Mouse (Mus musculus) kidney, postnatal 14 days (tissue): ENCODE data around the gene Camk2d.
A peak's percentile ranks its signal among the peaks of the same experiment; 100 is the strongest.

Source experiments
- DNase-seq: peaks from one replicate; pipeline ENCODE4 v3.0.0; 2022; ENCODE audit warnings: mixed read lengths

The Camk2d gene

DNA sequence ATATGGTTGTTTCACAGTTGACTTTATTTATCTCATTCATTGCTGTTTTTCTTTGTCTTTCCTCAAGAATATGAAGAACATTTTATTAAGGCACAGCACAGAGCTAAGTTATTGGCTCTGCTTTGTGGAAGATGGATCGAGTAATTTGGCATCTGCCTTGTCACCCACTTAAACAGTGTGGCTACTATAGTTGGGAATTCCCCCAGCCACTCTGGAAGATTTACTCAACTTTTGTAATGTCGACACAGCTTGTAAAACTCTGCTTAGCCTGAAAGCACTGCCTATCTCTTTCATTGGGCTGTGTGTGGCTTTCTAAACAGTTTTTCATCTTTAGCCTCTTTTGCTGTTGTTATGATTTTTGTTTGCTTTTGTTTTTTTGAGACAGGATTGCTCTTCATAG lies 56.3 kb downstream of the Camk2d start:
- DNase-seq: no peak

GRCm38 (mm10) chr3:126653118-126653517 lies 57.0 kb downstream of the Camk2d start:
- no peak for DNase-seq

GRCm38 (mm10) chr3:126656173-126656572 lies 60.1 kb downstream of the Camk2d start:
- DNase-seq: no peak

GRCm38 (mm10) chr3:126657895-126658294 lies 61.8 kb downstream of the Camk2d start:
- DNase-seq: no peak

DNA sequence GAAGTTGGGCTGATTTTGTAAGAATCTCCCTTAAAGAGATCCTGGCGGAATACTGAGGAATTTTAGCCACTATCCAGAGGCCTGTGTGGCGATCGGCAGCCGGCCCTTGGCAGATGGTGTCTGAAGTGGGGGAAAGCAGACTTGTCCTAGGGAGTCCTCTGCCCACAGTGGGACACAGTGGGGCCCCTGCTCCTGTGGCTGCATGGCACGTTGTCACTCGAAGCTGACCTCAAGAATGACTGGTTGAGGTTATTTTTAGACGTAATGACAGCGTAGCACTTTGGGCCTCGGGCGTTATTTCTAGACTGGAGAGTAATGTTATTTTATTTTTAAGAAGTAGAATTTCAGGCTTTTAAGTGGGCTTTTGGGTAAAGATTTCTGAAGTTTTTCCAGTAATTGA lies 62.7 kb downstream of the Camk2d start:
- no peak for DNase-seq

GRCm38 (mm10) chr3:126659235-126659634 lies 63.1 kb downstream of the Camk2d start:
- no peak for DNase-seq

DNA sequence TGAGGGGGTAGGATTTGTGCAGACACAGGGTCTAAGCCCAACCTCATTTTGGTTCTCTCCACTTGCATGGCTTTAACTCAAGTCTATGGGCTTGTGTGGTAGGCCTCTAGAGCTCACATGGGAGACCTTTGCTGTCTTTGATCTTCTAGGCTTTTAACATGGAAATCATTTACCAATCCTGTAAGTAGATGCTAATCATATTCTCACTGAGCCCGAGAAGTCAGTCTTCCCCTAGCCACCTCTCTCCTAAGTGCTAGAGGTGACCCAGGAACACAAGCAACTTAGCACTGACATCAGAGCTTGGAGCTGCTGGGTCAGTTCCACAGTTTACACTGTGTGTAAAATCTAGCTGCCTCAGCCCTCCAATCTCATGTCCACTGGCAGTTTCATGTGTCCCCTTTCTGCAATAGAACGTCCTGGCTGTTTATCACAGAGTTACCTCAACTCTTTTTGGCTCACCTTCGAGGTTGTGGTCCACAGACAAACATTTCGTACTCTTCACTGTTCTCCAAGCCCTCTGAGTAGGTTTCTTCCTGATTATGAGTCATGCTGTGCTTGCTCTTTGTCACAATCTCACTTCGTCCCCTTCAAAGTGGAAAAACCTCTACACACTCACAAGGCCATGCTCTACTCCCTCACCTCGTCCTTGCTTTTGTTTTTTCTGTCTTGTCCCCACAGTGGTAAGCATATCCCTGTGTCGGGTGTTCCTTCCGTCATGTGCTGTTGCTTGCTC lies 63.9 kb downstream of the Camk2d start:
- DNase-seq: peak; percentile 32

DNA sequence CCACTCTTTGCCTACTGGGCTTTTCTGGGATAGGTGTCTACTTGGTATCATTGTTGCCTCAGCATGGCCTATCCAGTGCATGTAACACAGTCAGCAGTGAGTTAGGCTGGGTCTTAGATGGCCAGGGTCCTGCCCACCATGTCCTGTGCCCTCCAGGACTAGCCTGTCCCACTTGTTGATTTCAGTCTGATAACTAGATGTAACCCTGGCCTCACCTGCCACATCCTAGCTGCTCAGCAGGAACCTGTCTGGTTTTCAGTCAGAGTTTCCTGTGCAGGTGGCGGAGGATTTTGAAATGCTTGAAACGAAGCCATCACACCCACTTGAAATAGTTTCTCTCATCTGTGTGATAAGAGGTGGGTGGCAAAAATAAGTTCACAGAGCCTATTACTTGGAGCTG lies 64.5 kb downstream of the Camk2d start:
- no peak for DNase-seq

DNA sequence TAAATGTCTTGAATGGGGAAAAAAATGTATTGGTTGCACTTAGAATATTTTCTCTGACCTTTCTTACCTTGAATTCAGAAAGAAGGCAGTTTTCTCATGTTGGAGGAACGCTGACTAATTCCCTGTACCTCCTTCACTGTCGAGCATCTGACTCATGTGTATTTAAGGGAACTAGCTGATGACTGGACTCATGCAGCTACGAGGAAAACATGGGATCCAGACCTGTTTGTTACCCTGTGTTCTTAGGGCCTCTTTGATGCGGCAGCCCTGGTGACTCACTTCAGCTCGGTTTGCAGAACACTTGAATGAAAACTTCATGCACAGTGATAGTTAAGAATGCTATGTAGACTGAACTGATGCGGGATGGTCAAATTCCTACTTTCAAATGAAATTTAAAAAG lies 64.9 kb downstream of the Camk2d start:
- DNase-seq: no peak

DNA sequence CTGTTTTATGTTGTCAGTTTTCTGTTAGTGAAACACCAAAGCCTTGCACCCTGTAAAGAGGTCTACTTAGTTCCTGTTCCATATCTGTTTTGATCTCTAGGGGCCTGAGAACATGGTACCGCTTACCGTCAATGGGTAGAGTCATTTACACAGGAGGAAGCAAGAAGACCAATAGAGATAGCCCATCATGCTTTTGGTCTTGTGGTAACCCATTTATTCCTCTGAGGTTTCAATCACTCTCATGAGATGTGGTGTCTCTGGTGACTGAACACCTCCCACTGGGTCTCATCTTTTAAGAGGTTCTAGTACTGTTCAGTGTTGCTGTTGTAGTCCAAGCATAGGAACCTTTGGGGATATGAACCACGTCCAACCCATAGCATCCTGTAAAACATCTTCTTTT lies 65.8 kb downstream of the Camk2d start:
- no peak for DNase-seq

DNA sequence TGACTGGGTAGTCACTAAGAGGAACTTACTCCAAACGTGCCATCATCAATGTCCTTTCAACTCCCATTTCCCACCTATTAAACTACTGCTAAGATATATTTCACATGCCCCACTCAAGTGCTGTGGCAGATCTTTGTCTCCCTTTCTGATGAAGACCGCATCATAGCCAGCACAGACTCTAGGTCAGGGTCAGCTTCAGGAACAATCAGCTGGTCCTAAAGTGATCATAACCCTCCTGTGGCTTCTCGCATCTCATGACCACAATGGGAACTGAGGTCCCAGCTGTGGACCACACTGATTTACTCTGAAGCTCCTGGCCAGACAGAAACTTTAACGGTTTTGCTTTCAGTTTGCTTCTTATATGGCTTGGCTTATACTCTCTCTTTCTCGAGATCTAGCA lies 67.3 kb downstream of the Camk2d start:
- no peak for DNase-seq

DNA sequence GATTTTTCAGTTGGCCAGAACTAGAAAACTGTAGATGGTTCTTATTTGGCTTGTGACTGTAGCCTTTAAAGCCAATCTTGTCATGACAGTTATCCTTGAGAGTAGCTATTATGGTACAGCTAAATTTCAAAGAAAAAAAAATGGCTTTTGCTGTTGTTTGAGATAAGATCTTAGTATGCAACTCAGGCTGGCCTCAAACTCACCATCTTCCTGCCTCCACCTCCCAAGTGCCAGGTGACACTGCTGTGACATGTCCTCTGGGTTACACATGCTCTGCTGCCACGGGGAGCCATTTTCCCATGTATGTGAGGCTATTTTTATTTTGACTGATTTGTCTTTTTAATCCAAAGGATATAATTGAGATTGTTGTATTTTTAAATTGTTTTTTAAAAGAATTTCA lies 69.8 kb downstream of the Camk2d start:
- no peak for DNase-seq

GRCm38 (mm10) chr3:126667019-126667418 lies 70.9 kb downstream of the Camk2d start:
- DNase-seq: no peak

GRCm38 (mm10) chr3:126667451-126667850 lies 71.3 kb downstream of the Camk2d start:
- peak; percentile 75 for DNase-seq

DNA sequence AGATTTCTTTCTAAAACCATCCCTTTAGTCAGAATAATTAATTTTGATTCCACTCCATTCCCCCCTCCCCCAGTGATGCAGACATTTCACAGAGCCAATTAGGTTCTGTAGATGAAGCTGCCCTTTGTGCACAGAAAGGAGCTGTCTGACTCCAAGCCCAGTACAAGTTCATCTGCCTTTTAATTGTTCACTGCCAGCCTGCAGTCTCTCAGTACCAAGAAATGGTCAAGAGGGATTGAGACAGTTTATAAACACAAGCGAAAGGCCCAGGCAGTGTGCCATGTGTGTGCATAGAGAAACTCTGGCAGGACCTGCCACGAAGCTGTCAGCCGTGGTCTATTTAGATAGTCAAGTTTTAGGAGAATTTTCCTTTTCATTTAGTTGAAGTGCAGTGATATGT lies 72.0 kb downstream of the Camk2d start:
- peak; percentile 41 for DNase-seq

DNA sequence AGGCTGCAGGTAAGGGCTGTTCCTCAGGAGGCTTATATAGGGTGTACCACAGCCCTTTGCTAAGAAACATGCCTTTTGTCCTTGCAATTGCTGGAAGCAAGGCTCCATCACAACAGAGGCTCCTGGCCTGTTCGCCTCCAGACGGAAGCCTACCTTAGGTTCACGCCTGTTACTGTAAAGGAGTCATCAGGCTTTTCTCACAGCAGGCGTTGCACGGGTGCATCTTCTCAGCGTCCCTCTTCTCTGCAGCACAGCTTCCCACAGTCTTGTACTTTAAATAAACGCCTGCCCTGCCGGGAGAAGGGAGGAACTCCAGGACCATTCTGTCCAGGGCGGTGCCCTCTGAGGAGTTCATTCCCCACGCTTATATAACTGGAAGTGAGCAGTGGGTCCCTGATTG lies 72.6 kb downstream of the Camk2d start:
- no peak for DNase-seq

DNA sequence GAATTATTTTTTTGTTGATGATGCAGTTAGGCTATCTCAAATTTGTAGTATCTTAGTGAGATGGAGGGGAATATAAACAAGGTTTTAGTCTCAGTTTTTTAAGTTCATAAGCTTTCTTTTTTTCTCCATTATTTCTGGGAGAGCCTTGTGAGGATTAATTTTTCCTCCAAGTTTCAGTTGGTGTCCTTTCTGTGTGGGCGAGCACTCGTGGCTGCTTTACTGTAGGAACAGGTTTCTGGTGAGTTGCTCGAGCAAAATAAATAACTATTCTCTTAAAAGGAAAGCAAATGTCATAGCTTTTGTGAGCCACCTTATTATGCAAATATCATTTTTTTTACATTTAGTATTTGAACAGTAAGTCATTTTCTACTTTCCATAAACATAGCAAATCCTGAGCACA lies 74.3 kb downstream of the Camk2d start:
- no peak for DNase-seq

GRCm38 (mm10) chr3:126671292-126671691 lies 75.2 kb downstream of the Camk2d start:
- DNase-seq: no peak

GRCm38 (mm10) chr3:126681051-126681450 lies 84.9 kb downstream of the Camk2d start:
- DNase-seq: no peak

GRCm38 (mm10) chr3:126681996-126682395 lies 85.9 kb downstream of the Camk2d start:
- DNase-seq: no peak

DNA sequence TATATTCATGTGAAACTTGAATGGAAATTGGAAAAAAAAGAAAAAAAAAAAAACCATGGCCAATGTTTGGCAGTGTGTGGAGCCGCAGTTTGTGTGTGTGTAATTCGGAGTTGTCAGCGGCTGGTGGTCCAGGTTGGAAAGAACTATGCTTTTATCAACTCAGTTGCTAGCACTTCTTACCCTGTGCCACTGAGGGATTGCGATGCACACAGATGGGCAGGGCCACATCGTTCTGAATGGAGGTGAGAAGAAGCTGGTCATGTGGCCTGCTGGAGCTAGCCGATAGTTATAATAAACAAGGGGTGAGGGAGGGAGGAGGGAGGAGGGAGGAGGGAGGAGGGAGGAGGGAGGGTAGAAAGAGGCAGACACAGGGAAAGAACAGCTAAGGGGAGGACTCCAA lies 89.3 kb downstream of the Camk2d start:
- DNase-seq: no peak

GRCm38 (mm10) chr3:126687150-126687549 lies 91.0 kb downstream of the Camk2d start:
- DNase-seq: no peak

DNA sequence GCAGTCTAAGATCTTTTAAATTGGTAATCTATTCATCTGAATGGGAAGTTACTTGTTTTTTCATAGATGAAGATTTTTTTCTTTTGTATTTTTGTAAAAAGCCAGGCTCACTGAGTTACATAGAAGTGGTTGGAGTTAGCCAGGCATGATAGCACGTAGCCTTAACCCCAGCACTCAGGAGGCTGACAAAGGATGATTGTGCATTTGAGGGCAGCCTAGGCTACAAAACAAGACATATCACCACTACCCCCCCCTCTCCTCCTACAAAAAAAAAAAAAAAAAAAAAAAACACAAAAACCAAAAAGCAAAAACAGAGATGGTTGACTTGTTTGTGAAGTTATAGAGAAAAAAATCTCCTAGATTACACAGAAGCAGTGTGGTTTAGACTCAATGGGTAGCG lies 92.4 kb downstream of the Camk2d start:
- no peak for DNase-seq

- no peak for DNase-seq
Measured at GRCm38 (mm10) chr3:126690627-126691505, 94.8 kb downstream of the Camk2d start.
